Mouse (Mus musculus): ENCODE data around the gene Parp16.

DNA sequence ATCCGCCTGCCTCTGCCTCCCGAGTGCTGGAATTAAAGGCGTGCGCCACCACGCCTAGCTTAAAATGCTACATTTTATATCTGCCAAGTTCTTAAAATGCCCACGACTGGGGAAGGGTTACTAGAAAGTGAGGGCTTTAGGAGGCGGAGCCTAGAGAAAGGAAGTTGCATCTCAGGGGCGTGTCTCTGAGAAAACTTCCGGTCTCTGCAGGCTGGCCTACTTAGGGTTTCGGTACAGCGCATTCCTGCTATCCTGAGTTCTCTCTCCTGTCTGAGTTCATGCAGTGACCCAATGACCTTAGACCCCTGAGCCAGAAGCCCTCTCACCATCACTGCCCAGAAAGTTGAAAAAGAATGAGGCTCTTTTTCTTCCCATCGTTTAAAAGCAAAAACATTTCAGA, 1.9 kb upstream of the Parp16 start:
- TF ChIP-seq POLR2A (IDR thresholded peaks at IDR 0.05; ENCODE audit: insufficient read depth, low read length), result peak; percentile 62
- TF ChIP-seq CTCF (IDR thresholded peaks at IDR 0.05; ENCODE audit: low read depth, low read length), result no peak
- no peak for TF ChIP-seq EP300 (IDR thresholded peaks at IDR 0.05; ENCODE audit: insufficient read depth, low read depth, low read length)
